Mouse (Mus musculus) MEL (cell line): ENCODE measurements around the gene Samd8. TPM values are rescaled to one million over a fixed set of nuclear protein-coding genes. Genes with fewer than 3 reads are reported as not detected.
A peak's percentile ranks its signal among the peaks of the same experiment; 100 is the strongest.

Experiments
- DNase-seq: peaks from one replicate; pipeline ENCODE4 v3.0.0; 2011; ENCODE audit warnings: low read depth, low spot score
- H3K27ac ChIP-seq: 2 replicates; pipeline ENCODE4 v1.5.1; 2012; ENCODE audit warnings: low read depth, mild to moderate bottlenecking, control low read depth, low read length, moderate library complexity; ENCODE audit not compliant: control insufficient read depth
- H3K27me3 ChIP-seq, 2 experiments: fragments of 150-350 bp in 1 of 2; sonication (generic) in 1 of 2; 2 replicates each; pipeline ENCODE4 v1.6.1; 2012; ENCODE audit warnings: low read length in 2 of 2, mild to moderate bottlenecking in 2 of 2, improper control_type of control experiment in 1 of 2, moderate library complexity in 1 of 2; ENCODE audit not compliant: insufficient read depth in 2 of 2, control insufficient read depth in 1 of 2
- H3K36me3 ChIP-seq, 2 experiments: 2 replicates each; pipeline ENCODE4 v1.6.1; 2012 to 2014; ENCODE audit warnings: low read length in 2 of 2, improper control_type of control experiment in 1 of 2, inconsistent platforms in 1 of 2, mild to moderate bottlenecking in 1 of 2; ENCODE audit not compliant: insufficient read depth in 2 of 2, control insufficient read depth in 1 of 2
- H3K4me1 ChIP-seq, 2 experiments: fragments of 150-350 bp in 1 of 2; sonication (generic) in 1 of 2; 2 replicates each; pipeline ENCODE4 v1.6.1; 2012; ENCODE audit warnings: low read length in 2 of 2, improper control_type of control experiment in 1 of 2, mild to moderate bottlenecking in 1 of 2; ENCODE audit not compliant: insufficient read depth in 2 of 2, control insufficient read depth in 1 of 2
- H3K4me3 ChIP-seq, 2 experiments: fragments of 150-350 bp in 1 of 2; sonication (generic) in 1 of 2; 2 replicates each; pipeline ENCODE4 v1.5.1; 2012; ENCODE audit warnings: low read depth in 2 of 2, low read length in 2 of 2, mild to moderate bottlenecking in 2 of 2, moderate library complexity in 2 of 2, control low read depth in 1 of 2, improper control_type of control experiment in 1 of 2; ENCODE audit not compliant: control insufficient read depth in 1 of 2, insufficient read depth in 1 of 2
- H3K79me2 ChIP-seq: 2 replicates; pipeline ENCODE4 v1.6.1; 2012; ENCODE audit warnings: mild to moderate bottlenecking, low read length, moderate library complexity; ENCODE audit not compliant: control insufficient read depth, poor library complexity, insufficient read depth
- H3K9ac ChIP-seq: 2 replicates; pipeline ENCODE4 v1.6.1; 2012; ENCODE audit warnings: low read depth, mild to moderate bottlenecking, control low read depth, low read length, moderate library complexity; ENCODE audit not compliant: control insufficient read depth, poor library complexity, severe bottlenecking
- H3K9me3 ChIP-seq: fragments of 150-350 bp; sonication (generic); replicated peaks from 2 replicates; pipeline ENCODE4 v1.6.1; 2012; ENCODE audit warnings: mild to moderate bottlenecking, low read length, improper control_type of control experiment, moderate library complexity; ENCODE audit not compliant: insufficient read depth
- BHLHE40 ChIP-seq: IDR thresholded peaks from 2 replicates; pipeline ENCODE4 v1.6.1; 2012; ENCODE audit warnings: low read depth, mild to moderate bottlenecking, inconsistent platforms, low read length, improper control_type of control experiment, borderline replicate concordance
- CHD2 ChIP-seq: IDR thresholded peaks from 2 replicates; pipeline ENCODE4 v1.6.1; 2011; ENCODE audit warnings: low read length, improper control_type of control experiment
- CTCF ChIP-seq, 3 experiments: IDR thresholded peaks in 2 of 3; conservative IDR thresholded peaks in 1 of 3; 2 replicates each; pipeline ENCODE4 v1.5.1; 2011 to 2012; ENCODE audit warnings: low read length in 3 of 3, low read depth in 2 of 3, mild to moderate bottlenecking in 2 of 3, improper control_type of control experiment in 1 of 3, inconsistent platforms in 1 of 3, mixed read lengths in 1 of 3, moderate library complexity in 1 of 3; ENCODE audit not compliant: control insufficient read depth in 1 of 3, insufficient read depth in 1 of 3, poor library complexity in 1 of 3, severe bottlenecking in 1 of 3
- E2F4 ChIP-seq: IDR thresholded peaks from 2 replicates; pipeline ENCODE4 v1.6.1; 2011; ENCODE audit warnings: low read depth, low read length, improper control_type of control experiment, borderline replicate concordance
- ELF1 ChIP-seq: IDR thresholded peaks from 2 replicates; pipeline ENCODE4 v1.6.1; 2014; ENCODE audit warnings: low read depth, mild to moderate bottlenecking, inconsistent platforms, low read length, improper control_type of control experiment, moderate library complexity
- EP300 ChIP-seq, 2 experiments: IDR thresholded peaks; 2 replicates each; pipeline ENCODE4 v1.6.1; 2011; ENCODE audit warnings: improper control_type of control experiment in 2 of 2, low read length in 2 of 2, low read depth in 1 of 2, mild to moderate bottlenecking in 1 of 2
- ETS1 ChIP-seq: IDR thresholded peaks from 2 replicates; pipeline ENCODE4 v1.6.1; 2012; ENCODE audit warnings: low read depth, mild to moderate bottlenecking, inconsistent platforms, low read length, improper control_type of control experiment, moderate library complexity
- GABPA ChIP-seq: IDR thresholded peaks from 2 replicates; pipeline ENCODE4 v1.6.1; 2012; ENCODE audit warnings: low read depth, mild to moderate bottlenecking, inconsistent platforms, low read length, improper control_type of control experiment, moderate library complexity
- GATA1 ChIP-seq: IDR thresholded peaks from 2 replicates; pipeline ENCODE4 v1.6.1; 2011; ENCODE audit warnings: low read depth, low read length, improper control_type of control experiment
- HCFC1 ChIP-seq: IDR thresholded peaks from 2 replicates; pipeline ENCODE4 v1.6.1; 2012; ENCODE audit warnings: low read depth, mild to moderate bottlenecking, inconsistent platforms, low read length, improper control_type of control experiment, moderate library complexity
- JUND ChIP-seq: IDR thresholded peaks from 2 replicates; pipeline ENCODE4 v1.6.1; 2011; ENCODE audit warnings: low read depth, mild to moderate bottlenecking, improper control_type of control experiment, low read length
- KAT2A ChIP-seq: conservative IDR thresholded peaks from 2 replicates; pipeline ENCODE4 v1.6.1; 2012; ENCODE audit warnings: low read depth, low read length, improper control_type of control experiment, inconsistent platforms
- MAFK ChIP-seq: IDR thresholded peaks from 2 replicates; pipeline ENCODE4 v1.6.1; 2011; ENCODE audit warnings: low read depth, mild to moderate bottlenecking, low read length, improper control_type of control experiment, borderline replicate concordance
- MAX ChIP-seq: IDR thresholded peaks from 2 replicates; pipeline ENCODE4 v1.6.1; 2011; ENCODE audit warnings: low read length, improper control_type of control experiment
- MAZ ChIP-seq: IDR thresholded peaks from 2 replicates; pipeline ENCODE4 v1.6.1; 2012; ENCODE audit warnings: low read depth, mild to moderate bottlenecking, inconsistent platforms, low read length, improper control_type of control experiment
- MEF2A ChIP-seq: IDR thresholded peaks from 2 replicates; pipeline ENCODE4 v1.6.1; 2014; ENCODE audit warnings: low read depth, mild to moderate bottlenecking, inconsistent platforms, low read length, improper control_type of control experiment; ENCODE audit not compliant: poor library complexity, insufficient replicate concordance, severe bottlenecking; ENCODE audit errors: extremely low read depth
- MXI1 ChIP-seq: IDR thresholded peaks from 2 replicates; pipeline ENCODE4 v1.6.1; 2011; ENCODE audit warnings: mild to moderate bottlenecking, low read depth, low read length, improper control_type of control experiment
- MYB ChIP-seq: IDR thresholded peaks from 2 replicates; pipeline ENCODE4 v1.6.1; 2011; ENCODE audit warnings: mild to moderate bottlenecking, low read depth, low read length, improper control_type of control experiment
- MYC ChIP-seq: IDR thresholded peaks from 2 replicates; pipeline ENCODE4 v1.6.1; 2011; ENCODE audit warnings: low read depth, mild to moderate bottlenecking, low read length, improper control_type of control experiment, moderate library complexity
- NELFE ChIP-seq: IDR thresholded peaks from 2 replicates; pipeline ENCODE4 v1.6.1; 2011; ENCODE audit warnings: low read depth, low read length, improper control_type of control experiment
- NRF1 ChIP-seq: IDR thresholded peaks from 2 replicates; pipeline ENCODE4 v1.6.1; 2014; ENCODE audit warnings: low read depth, mild to moderate bottlenecking, inconsistent platforms, low read length, improper control_type of control experiment, moderate library complexity; ENCODE audit not compliant: poor library complexity, insufficient read depth, severe bottlenecking
- POLR2A ChIP-seq, 2 experiments: IDR thresholded peaks; 2 replicates each; pipeline ENCODE4 v1.6.1; 2011 to 2012; ENCODE audit warnings: low read length in 2 of 2, mild to moderate bottlenecking in 2 of 2, control low read depth in 1 of 2, improper control_type of control experiment in 1 of 2, low read depth in 1 of 2, moderate library complexity in 1 of 2; ENCODE audit not compliant: control insufficient read depth in 1 of 2, insufficient read depth in 1 of 2, poor library complexity in 1 of 2
- POLR2AphosphoS2 ChIP-seq: IDR thresholded peaks from 2 replicates; pipeline ENCODE4 v1.6.1; 2011; ENCODE audit warnings: low read length, improper control_type of control experiment
- RAD21 ChIP-seq: IDR thresholded peaks from 2 replicates; pipeline ENCODE4 v1.6.1; 2011; ENCODE audit warnings: mild to moderate bottlenecking, low read depth, low read length, improper control_type of control experiment
- RCOR1 ChIP-seq: IDR thresholded peaks from 2 replicates; pipeline ENCODE4 v1.6.1; 2012; ENCODE audit warnings: low read depth, mild to moderate bottlenecking, inconsistent platforms, low read length, improper control_type of control experiment
- SIN3A ChIP-seq: IDR thresholded peaks from 2 replicates; pipeline ENCODE4 v1.6.1; 2012; ENCODE audit warnings: low read length, improper control_type of control experiment, inconsistent platforms
- SMC3 ChIP-seq: IDR thresholded peaks from 2 replicates; pipeline ENCODE4 v1.6.1; 2011; ENCODE audit warnings: low read depth, low read length, improper control_type of control experiment
- TAL1 ChIP-seq: IDR thresholded peaks from 2 replicates; pipeline ENCODE4 v1.6.1; 2012; ENCODE audit warnings: mild to moderate bottlenecking, inconsistent platforms, low read length, moderate library complexity, mixed read lengths
- TBP ChIP-seq: IDR thresholded peaks from 2 replicates; pipeline ENCODE4 v1.8.0; 2011; ENCODE audit warnings: low read depth, low read length, improper control_type of control experiment
- TCF12 ChIP-seq: IDR thresholded peaks from 2 replicates; pipeline ENCODE4 v1.6.1; 2014; ENCODE audit warnings: low read depth, mild to moderate bottlenecking, inconsistent platforms, low read length, improper control_type of control experiment, moderate library complexity
- UBTF ChIP-seq: IDR thresholded peaks from 2 replicates; pipeline ENCODE4 v1.6.1; 2012; ENCODE audit warnings: low read depth, mild to moderate bottlenecking, inconsistent platforms, low read length, improper control_type of control experiment, moderate library complexity, borderline replicate concordance; ENCODE audit not compliant: insufficient read depth
- USF1 ChIP-seq: IDR thresholded peaks from 2 replicates; pipeline ENCODE4 v1.6.1; 2014; ENCODE audit warnings: low read depth, mild to moderate bottlenecking, inconsistent platforms, low read length, improper control_type of control experiment, moderate library complexity
- USF2 ChIP-seq, 2 experiments: IDR thresholded peaks; 2 replicates each; pipeline ENCODE4 v1.6.1; 2011 to 2012; ENCODE audit warnings: improper control_type of control experiment in 2 of 2, low read length in 2 of 2, borderline replicate concordance in 1 of 2, inconsistent platforms in 1 of 2, low read depth in 1 of 2, mild to moderate bottlenecking in 1 of 2; ENCODE audit not compliant: insufficient read depth in 1 of 2
- ZC3H11A ChIP-seq: IDR thresholded peaks from 2 replicates; pipeline ENCODE4 v1.6.1; 2012; ENCODE audit warnings: low read depth, mild to moderate bottlenecking, inconsistent platforms, low read length, improper control_type of control experiment
- ZKSCAN1 ChIP-seq: IDR thresholded peaks from 2 replicates; pipeline ENCODE4 v1.6.1; 2012; ENCODE audit warnings: low read depth, mild to moderate bottlenecking, inconsistent platforms, low read length, improper control_type of control experiment, moderate library complexity
- ZNF384 ChIP-seq: IDR thresholded peaks from 2 replicates; pipeline ENCODE4 v1.6.1; 2012; ENCODE audit warnings: low read depth, mild to moderate bottlenecking, inconsistent platforms, low read length, improper control_type of control experiment
- polyA plus RNA-seq, 2 experiments: library from polyadenylated mRNA; stranded (reverse) in 1 of 2; unstranded in 1 of 2; fragments of >175 nt in 1 of 2; fragments of >200 nt in 1 of 2; gene quantifications; 2 replicates each; pipeline versions ENCODE4 v1.2.1 to v1.2.4; 2012; ENCODE audit warnings: low replicate concordance in 2 of 2, low read depth in 1 of 2; ENCODE audit not compliant: insufficient read length in 2 of 2, insufficient read depth in 1 of 2, missing spikeins in 1 of 2
- total RNA-seq: library from RNA; depleted of rRNA; stranded (reverse); fragments of 300-350 nt; gene quantifications from 2 replicates; pipeline ENCODE4 v1.2.3, GENCODE M21; 2012

The Samd8 gene
- total and polyA plus RNA-seq, 3 experiments = 5.8 to 6.8 TPM; not detected in 1

DNA sequence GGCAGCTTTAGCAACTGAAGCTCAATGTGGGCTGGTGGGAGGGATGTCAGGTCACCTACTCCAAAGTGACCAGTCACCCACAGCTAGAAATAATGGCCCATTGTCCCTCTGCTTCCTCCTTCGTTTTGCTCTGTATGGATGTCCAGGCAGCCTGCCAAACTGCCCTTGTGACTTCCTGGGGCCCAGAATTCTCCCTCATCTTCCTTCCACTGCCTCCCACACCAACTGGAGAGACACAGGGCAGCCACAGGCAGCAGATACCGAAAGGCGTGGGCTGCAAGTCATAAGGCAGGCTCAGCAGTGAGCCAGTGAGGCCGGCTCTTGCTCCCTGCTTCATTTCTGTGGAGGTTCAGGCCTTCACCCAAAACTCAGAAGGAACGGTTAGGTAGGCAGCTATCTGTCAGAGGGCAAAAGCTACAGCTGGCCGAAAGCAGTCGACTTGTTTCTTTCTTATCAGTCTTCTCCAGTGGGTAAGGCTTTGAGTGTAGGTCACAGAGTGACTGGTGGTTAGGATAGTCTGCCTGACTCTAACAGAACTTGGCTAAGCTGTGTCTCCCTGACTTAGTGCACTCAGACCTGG is 72.6 kb downstream of the Samd8 start:
- H3K79me2 ChIP-seq = no peaks in the 10 kb centered on the region
- peak overlapping the region; percentile 89 for H3K27ac ChIP-seq
- H3K4me1 ChIP-seq = peaks cover 6 to 12% of the 10 kb centered on the region in 2 experiments
- H3K9ac ChIP-seq = peak overlapping the region; percentile 60
- H3K36me3 ChIP-seq = peaks cover 0 to 15% of the 10 kb centered on the region in 2 experiments; a peak in 2 of 4 replicates
- peak overlapping the region; percentile 5 to 17 for H3K4me3 ChIP-seq
- no peaks in the 10 kb centered on the region for H3K27me3 ChIP-seq
- DNase-seq = peak; percentile 91
- no peaks in the 10 kb centered on the region for H3K9me3 ChIP-seq
- 0 out of 2 replicates have a peak, but pooled peaks have one; percentile 47 for TF ChIP-seq MYC
- no peak for TF ChIP-seq HCFC1
- 0 out of 2 replicates have a peak, but pooled peaks have one; percentile 18 for TF ChIP-seq GABPA
- no peak for TF ChIP-seq CTCF (IDR thresholded peaks at IDR 0.05 in 2 of 3, conservative IDR thresholded peaks at IDR 0.05 in 1 of 3; ENCODE audit: control insufficient read depth in 1 of 3, insufficient read depth in 1 of 3, low read depth in 2 of 3, low read length in 3 of 3, poor library complexity in 1 of 3, severe bottlenecking in 1 of 3)
- peak; percentile 55 for TF ChIP-seq NELFE
- TF ChIP-seq NRF1 = no peak
- TF ChIP-seq BHLHE40 = no peak
- 0 out of 2 replicates have a peak, but pooled peaks have one; percentile 43 for TF ChIP-seq UBTF
- peak; percentile 80 for TF ChIP-seq TBP
- TF ChIP-seq USF2 (IDR thresholded peaks at IDR 0.05; ENCODE audit: borderline replicate concordance in 1 of 2, insufficient read depth in 1 of 2, low read depth in 1 of 2, low read length in 2 of 2) = no peak
- no peak for TF ChIP-seq CHD2
- peak; percentile 73 for TF ChIP-seq SIN3A
- no peak for TF ChIP-seq MEF2A
- TF ChIP-seq MAZ = no peak
- TF ChIP-seq USF1 = peak; percentile 80
- 0 out of 2 replicates have a peak, but pooled peaks have one; percentile 5 for TF ChIP-seq ZC3H11A
- no peak for TF ChIP-seq SMC3
- peak; percentile 21; the same call in 1 of the 2 replicates for TF ChIP-seq MAX
- TF ChIP-seq E2F4 = no peak
- peak; percentile 48; the same call in 1 of the 2 replicates for TF ChIP-seq POLR2AphosphoS2
- peak; percentile 78 for TF ChIP-seq MYB
- TF ChIP-seq RCOR1 = no peak
- TF ChIP-seq POLR2A (IDR thresholded peaks at IDR 0.05; ENCODE audit: control insufficient read depth in 1 of 2, insufficient read depth in 1 of 2, low read depth in 1 of 2, low read length in 2 of 2, poor library complexity in 1 of 2) = peak; percentile 30 to 65; a peak in 2 of 4 replicates
- no peak for TF ChIP-seq ZNF384
- TF ChIP-seq ELF1 = 0 out of 2 replicates have a peak, but pooled peaks have one; percentile 26
- peak; percentile 84 for TF ChIP-seq ETS1
- TF ChIP-seq ZKSCAN1 = no peak
- TF ChIP-seq TAL1 = peak; percentile 91
- peak; percentile 54 to 90 for TF ChIP-seq EP300 (IDR thresholded peaks at IDR 0.05; ENCODE audit: low read depth in 1 of 2, low read length in 2 of 2)
- TF ChIP-seq MAFK = no peak
- TF ChIP-seq MXI1 = peak; percentile 58
- peak; percentile 84 for TF ChIP-seq GATA1
- no peak for TF ChIP-seq KAT2A
- TF ChIP-seq JUND = no peak
- TF ChIP-seq RAD21 = no peak
- peak; percentile 80 for TF ChIP-seq TCF12
